Mouse (Mus musculus): ENCODE measurements around the gene Tek. TPM values are rescaled to one million over a fixed set of nuclear protein-coding genes. Genes with fewer than 3 reads are reported as not detected.

The Tek gene
- polyA plus RNA-seq, 1 experiment = 1.8 TPM

- Histone ChIP-seq H3K27ac (ENCODE audit: control insufficient read depth, insufficient read depth, low read length) (no peak overlapping the region), H3K4me3 (ENCODE audit: control insufficient read depth, insufficient read depth, low read length) (no peak overlapping the region), H3K36me3 (ENCODE audit: control insufficient read depth, insufficient read depth, low read length) (no peaks in the 10 kb centered on the region), H3K4me1 (replicated peaks; ENCODE audit: control insufficient read depth, insufficient read depth, low read length) (no peaks in the 10 kb centered on the region), H3K27me3 (ENCODE audit: control insufficient read depth, insufficient read depth, low read length) (no peaks in the 10 kb centered on the region)
- WGBS = 89% methylated on average over 7 of the region's 7 CpGs
- DNase-seq = no peak
- no peak for TF ChIP-seq POLR2A (IDR thresholded peaks at IDR 0.05; ENCODE audit: control insufficient read depth, extremely low read depth, insufficient read depth, low read length, poor library complexity)
- no peak for TF ChIP-seq CTCF (IDR thresholded peaks at IDR 0.05; ENCODE audit: borderline replicate concordance, control insufficient read depth, extremely low read depth, insufficient read depth, low read length, poor library complexity)
These were observed 98.0 kb downstream of the Tek start for GRCm38 (mm10) chr4:94837061-94837460.

GRCm38 (mm10) chr4:94853301-94853700 lies 114.2 kb downstream of the Tek start:
- Histone ChIP-seq H3K36me3 (ENCODE audit: control insufficient read depth, insufficient read depth, low read length) (no peaks in the 10 kb centered on the region), H3K27me3 (ENCODE audit: control insufficient read depth, insufficient read depth, low read length) (no peaks in the 10 kb centered on the region), H3K4me3 (ENCODE audit: control insufficient read depth, insufficient read depth, low read length) (no peak overlapping the region), H3K4me1 (replicated peaks; ENCODE audit: control insufficient read depth, insufficient read depth, low read length) (no peaks in the 10 kb centered on the region), H3K27ac (ENCODE audit: control insufficient read depth, insufficient read depth, low read length) (no peak overlapping the region)
- WGBS = 84% methylated on average over 7 of the region's 7 CpGs
- TF ChIP-seq CTCF (IDR thresholded peaks at IDR 0.05; ENCODE audit: borderline replicate concordance, control insufficient read depth, extremely low read depth, insufficient read depth, low read length, poor library complexity) = no peak
- TF ChIP-seq POLR2A (IDR thresholded peaks at IDR 0.05; ENCODE audit: control insufficient read depth, extremely low read depth, insufficient read depth, low read length, poor library complexity) = no peak
- DNase-seq = no peak

GRCm38 (mm10) chr4:94854270-94854669 lies 115.2 kb downstream of the Tek start:
- H3K36me3 ChIP-seq (ENCODE audit: control insufficient read depth, insufficient read depth, low read length) = no peaks in the 10 kb centered on the region
- no peaks in the 10 kb centered on the region for H3K4me1 ChIP-seq (replicated peaks; ENCODE audit: control insufficient read depth, insufficient read depth, low read length)
- H3K27me3 ChIP-seq (ENCODE audit: control insufficient read depth, insufficient read depth, low read length) = no peaks in the 10 kb centered on the region
- no peak overlapping the region for H3K4me3 ChIP-seq (ENCODE audit: control insufficient read depth, insufficient read depth, low read length)
- TF ChIP-seq CTCF (IDR thresholded peaks at IDR 0.05; ENCODE audit: borderline replicate concordance, control insufficient read depth, extremely low read depth, insufficient read depth, low read length, poor library complexity) = no peak
- DNase-seq = no peak
- H3K27ac ChIP-seq (ENCODE audit: control insufficient read depth, insufficient read depth, low read length) = no peak overlapping the region
- 95% methylated on average over 3 of the region's 3 CpGs for WGBS

- Histone ChIP-seq H3K4me3 (ENCODE audit: control insufficient read depth, insufficient read depth, low read length) (no peak overlapping the region), H3K4me1 (replicated peaks; ENCODE audit: control insufficient read depth, insufficient read depth, low read length) (no peaks in the 10 kb centered on the region), H3K27ac (ENCODE audit: control insufficient read depth, insufficient read depth, low read length) (no peak overlapping the region), H3K36me3 (ENCODE audit: control insufficient read depth, insufficient read depth, low read length) (no peaks in the 10 kb centered on the region), H3K27me3 (ENCODE audit: control insufficient read depth, insufficient read depth, low read length) (no peaks in the 10 kb centered on the region)
- WGBS = 67% methylated on average over 3 of the region's 3 CpGs
- DNase-seq = no peak
- TF ChIP-seq CTCF (IDR thresholded peaks at IDR 0.05; ENCODE audit: borderline replicate concordance, control insufficient read depth, extremely low read depth, insufficient read depth, low read length, poor library complexity) (no peak), POLR2A (IDR thresholded peaks at IDR 0.05; ENCODE audit: control insufficient read depth, extremely low read depth, insufficient read depth, low read length, poor library complexity) (no peak)
These were observed 116.1 kb downstream of the Tek start for GRCm38 (mm10) chr4:94855201-94855600.

GRCm38 (mm10) chr4:94900744-94901143 lies 161.7 kb downstream of the Tek start:
- DNase-seq = no peak
- TF ChIP-seq POLR2A (IDR thresholded peaks at IDR 0.05; ENCODE audit: control insufficient read depth, extremely low read depth, insufficient read depth, low read length, poor library complexity) = no peak
- no peak for TF ChIP-seq CTCF (IDR thresholded peaks at IDR 0.05; ENCODE audit: borderline replicate concordance, control insufficient read depth, extremely low read depth, insufficient read depth, low read length, poor library complexity)
- WGBS = 31% methylated on average over 2 of the region's 2 CpGs
- H3K36me3 ChIP-seq (ENCODE audit: control insufficient read depth, insufficient read depth, low read length) = no peaks in the 10 kb centered on the region
- no peaks in the 10 kb centered on the region for H3K27me3 ChIP-seq (ENCODE audit: control insufficient read depth, insufficient read depth, low read length)
- H3K4me3 ChIP-seq (ENCODE audit: control insufficient read depth, insufficient read depth, low read length) = no peak overlapping the region
- H3K4me1 ChIP-seq (replicated peaks; ENCODE audit: control insufficient read depth, insufficient read depth, low read length) = no peaks in the 10 kb centered on the region
- H3K27ac ChIP-seq (ENCODE audit: control insufficient read depth, insufficient read depth, low read length) = no peak overlapping the region

- Histone ChIP-seq H3K36me3 (ENCODE audit: control insufficient read depth, insufficient read depth, low read length) (no peaks in the 10 kb centered on the region), H3K4me3 (ENCODE audit: control insufficient read depth, insufficient read depth, low read length) (no peak overlapping the region)
These were observed 162.7 kb downstream of the Tek start for GRCm38 (mm10) chr4:94901780-94902179.

More at GRCm38 (mm10) chr4:94901780-94902179, 162.7 kb downstream of the Tek start:
- Histone ChIP-seq H3K4me1 (replicated peaks; ENCODE audit: control insufficient read depth, insufficient read depth, low read length) (no peaks in the 10 kb centered on the region), H3K27ac (ENCODE audit: control insufficient read depth, insufficient read depth, low read length) (no peak overlapping the region), H3K27me3 (ENCODE audit: control insufficient read depth, insufficient read depth, low read length) (no peaks in the 10 kb centered on the region)
- TF ChIP-seq POLR2A (IDR thresholded peaks at IDR 0.05; ENCODE audit: control insufficient read depth, extremely low read depth, insufficient read depth, low read length, poor library complexity) (no peak), CTCF (IDR thresholded peaks at IDR 0.05; ENCODE audit: borderline replicate concordance, control insufficient read depth, extremely low read depth, insufficient read depth, low read length, poor library complexity) (no peak)
- 35% methylated on average over 3 of the region's 3 CpGs for WGBS
- no peak for DNase-seq

Other genes starting within 250 kb of the Tek start
- gene Gm10306, start 182.7 kb upstream of the Tek start, polyA plus RNA-seq (2012; rRNA removed) = not detected in 2 replicates
- gene Caap1, start 182.5 kb upstream of the Tek start, polyA plus RNA-seq (2012; rRNA removed) = 6.1 and 11.1 TPM in 2 replicates
- 89.9 and 125 TPM in 2 replicates for gene Plaa, start 136.0 kb upstream of the Tek start, polyA plus RNA-seq (2012; rRNA removed)
- 0.55 and 1.0 TPM in 2 replicates for gene Ift74, start 124.8 kb upstream of the Tek start, polyA plus RNA-seq (2012; rRNA removed)
- not detected in 2 replicates for gene Lrrc19, start 89.1 kb upstream of the Tek start, polyA plus RNA-seq (2012; rRNA removed)
- gene Eqtn, start 189.6 kb downstream of the Tek start, polyA plus RNA-seq (2012; rRNA removed) = 0.15 and 0.20 TPM in 2 replicates
- 7.5 and 8.7 TPM in 2 replicates for gene Mysm1, start 239.8 kb downstream of the Tek start, polyA plus RNA-seq (2012; rRNA removed)

All from thymus, adult 2 months (tissue).